Mouse (Mus musculus) bone marrow macrophage, adult 2 months (primary cell): ENCODE data around the gene Bcat1.

Source experiments
- CTCF ChIP-seq: IDR thresholded peaks from 2 replicates; pipeline ENCODE4 v1.5.1; 2012; ENCODE audit warnings: low read depth, mild to moderate bottlenecking, low read length, moderate library complexity
- POLR2A ChIP-seq: IDR thresholded peaks from 2 replicates; pipeline ENCODE4 v1.6.1; 2012; ENCODE audit warnings: mild to moderate bottlenecking, low read depth, low read length, borderline replicate concordance

DNA sequence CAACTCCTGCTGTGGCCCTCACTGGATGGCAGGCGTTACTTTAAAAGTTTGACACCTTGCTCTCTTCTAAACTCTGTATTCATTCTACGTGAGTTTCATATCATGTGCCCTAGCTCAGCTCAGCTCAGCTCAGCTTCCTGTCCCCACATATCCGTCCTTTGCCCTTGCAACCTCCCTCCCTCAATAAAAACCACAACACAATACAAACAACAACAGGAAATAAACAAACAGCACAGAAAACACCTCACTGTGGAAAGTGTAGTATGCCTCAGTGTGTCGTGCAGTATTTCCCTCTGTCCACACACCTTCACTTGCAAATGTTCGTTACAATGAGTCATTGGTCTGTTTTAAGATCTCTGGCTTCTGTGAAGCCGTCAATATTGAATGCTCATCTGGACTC lies 123.1 kb downstream of the Bcat1 start:
- TF ChIP-seq CTCF (no peak), POLR2A (no peak)
